Mouse (Mus musculus) midbrain, postnatal 0 days (tissue): Measurements from ENCODE around the gene Maml2. TPM values are rescaled to one million over a fixed set of nuclear protein-coding genes. Genes with fewer than 3 reads are reported as not detected.

Source experiments
- ATAC-seq: fragments of 200-750 bp; cut with Nextera tagmentation; 2 replicates; pipeline ENCODE4 v1.8.0; 2017; ENCODE audit warnings: moderate number of reproducible peaks, mild to moderate bottlenecking, moderate TSS enrichment, moderate library complexity; ENCODE audit not compliant: low FRiP score
- DNase-seq: peaks from one replicate; pipeline ENCODE4 v3.0.0-alpha.2; 2015; ENCODE audit warnings: low spot score
- H3K27ac ChIP-seq: fragments of 300-500 bp; sonication (generic); 2 replicates; pipeline ENCODE4 v1.5.1; 2014; ENCODE audit warnings: low read depth, mild to moderate bottlenecking, low read length, mixed read lengths
- H3K27me3 ChIP-seq: fragments of 300-500 bp; sonication (generic); 2 replicates; pipeline ENCODE4 v1.6.1; 2014; ENCODE audit warnings: low read length, control low read depth, mixed read lengths; ENCODE audit not compliant: insufficient read depth
- H3K36me3 ChIP-seq: fragments of 300-500 bp; sonication (generic); 2 replicates; pipeline ENCODE4 v1.6.1; 2014; ENCODE audit warnings: low read length, control low read depth, mixed read lengths; ENCODE audit not compliant: insufficient read depth
- H3K4me1 ChIP-seq: fragments of 300-500 bp; sonication (generic); 2 replicates; pipeline ENCODE4 v1.6.1; 2014; ENCODE audit warnings: mild to moderate bottlenecking, control low read depth, antibody characterized with exemption, low read length, mixed read lengths; ENCODE audit not compliant: insufficient read depth
- H3K4me2 ChIP-seq: fragments of 300-500 bp; sonication (generic); 2 replicates; pipeline ENCODE4 v1.6.1; 2014; ENCODE audit warnings: low read depth, mild to moderate bottlenecking, low read length, mixed read lengths; ENCODE audit not compliant: poor library complexity, severe bottlenecking
- H3K4me3 ChIP-seq: fragments of 300-500 bp; sonication (generic); 2 replicates; pipeline ENCODE4 v1.5.1; 2014; ENCODE audit warnings: low read depth, mild to moderate bottlenecking, low read length, moderate library complexity
- H3K9ac ChIP-seq: fragments of 300-500 bp; sonication (generic); replicated peaks from 2 replicates; pipeline ENCODE4 v1.6.1; 2014; ENCODE audit warnings: mild to moderate bottlenecking, low read length, moderate library complexity, mixed read lengths; ENCODE audit not compliant: poor library complexity, severe bottlenecking
- H3K9me3 ChIP-seq: fragments of 300-500 bp; sonication (generic); 2 replicates; pipeline ENCODE4 v1.6.1; 2016; ENCODE audit warnings: low read length, control low read depth
- CTCF ChIP-seq: IDR thresholded peaks from 2 replicates; pipeline ENCODE4 v1.5.1; 2016; ENCODE audit warnings: antibody characterized with exemption, mild to moderate bottlenecking
- WGBS: fragments of 180-500 bp; shearing (Covaris S2); extraction: QIAGEN DNeasy Blood & Tissue Kit; methylation state at CpG from one replicate; pipeline ENCODE4 v1.1.7; 2014; 5-methylcytosine and 5-hydroxymethylcytosine counted together
- polyA plus RNA-seq: library from polyadenylated mRNA; unstranded; fragments of >200 nt; fragmentation: Nextera tagmentation; extraction: Ambion mirVana; gene quantifications from 2 replicates; pipeline ENCODE4 v1.2.1, GENCODE M21; 2015
- total RNA-seq: library from RNA; depleted of rRNA; stranded (reverse); fragments of >200 nt; gene quantifications from 2 replicates; pipeline ENCODE4 v1.2.3, GENCODE M21; 2014

Gene Maml2
- total and polyA plus RNA-seq, 2 experiments from 2014 or later: 9.1 to 9.2 TPM

DNA sequence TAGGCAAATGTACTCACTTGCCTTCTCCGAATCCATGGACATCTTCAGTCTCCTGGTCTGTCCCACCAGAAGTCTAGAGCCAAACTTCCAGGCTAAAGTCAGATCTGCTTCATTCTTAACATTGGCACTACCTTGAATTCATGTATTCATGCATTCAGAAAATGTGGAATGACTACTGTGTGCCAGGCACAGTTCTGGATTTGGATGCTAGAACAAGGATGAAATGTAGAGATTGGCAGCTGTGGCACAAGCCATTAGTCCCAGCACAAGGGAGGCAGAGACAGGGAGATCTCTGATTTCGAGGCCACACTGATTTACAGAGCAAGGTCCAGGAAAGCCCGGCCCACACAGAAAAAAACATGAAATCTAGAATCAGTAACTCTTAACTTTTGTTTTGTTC is 327.5 kb downstream of the Maml2 start:
- WGBS: 95% methylated on average over 3 of the region's 3 CpGs
- Histone ChIP-seq H3K36me3 (no peaks in the 10 kb centered on the region), H3K27me3 (no peaks in the 10 kb centered on the region), H3K27ac (no peak overlapping the region), H3K9me3 (no peaks in the 10 kb centered on the region), H3K4me2 (no peak overlapping the region), H3K9ac (no peak overlapping the region), H3K4me3 (no peak overlapping the region), H3K4me1 (no peaks in the 10 kb centered on the region)
- no peak for ATAC-seq
- no peak for TF ChIP-seq CTCF
- DNase-seq: no peak

DNA sequence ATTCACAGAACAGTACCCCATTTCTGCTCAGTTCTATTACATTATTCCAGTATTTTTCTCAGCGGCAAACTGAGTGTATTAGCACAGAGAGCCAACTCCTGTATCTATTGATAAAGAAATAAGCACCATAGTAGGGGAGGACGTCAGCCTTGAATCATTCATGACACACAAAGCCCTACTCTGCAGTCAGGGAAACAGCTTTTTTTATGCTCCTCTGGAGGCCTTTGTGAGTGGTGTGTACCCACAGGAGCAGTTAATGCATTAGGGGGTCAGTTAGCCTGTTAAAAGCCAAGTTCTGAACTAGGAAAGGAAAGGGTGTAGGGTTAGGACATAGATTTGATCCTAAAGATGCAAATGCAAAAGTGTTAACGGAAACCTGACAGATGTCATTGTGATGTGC is 328.7 kb downstream of the Maml2 start:
- no peak overlapping the region for H3K9ac ChIP-seq
- H3K4me1 ChIP-seq: no peaks in the 10 kb centered on the region; the same call in 1 of the 2 replicates
- H3K4me3 ChIP-seq: no peak overlapping the region
- no peaks in the 10 kb centered on the region for H3K9me3 ChIP-seq
- no peak for TF ChIP-seq CTCF
- H3K27me3 ChIP-seq: no peaks in the 10 kb centered on the region
- DNase-seq: no peak
- no peaks in the 10 kb centered on the region for H3K36me3 ChIP-seq
- no peak for ATAC-seq
- no peak overlapping the region for H3K27ac ChIP-seq
- 26% methylated on average over 3 of the region's 3 CpGs for WGBS
- no peak overlapping the region for H3K4me2 ChIP-seq

- H3K9ac ChIP-seq: no peak overlapping the region
- no peak overlapping the region for H3K4me3 ChIP-seq
- no peak overlapping the region for H3K27ac ChIP-seq
- H3K27me3 ChIP-seq: no peaks in the 10 kb centered on the region
- no peaks in the 10 kb centered on the region for H3K9me3 ChIP-seq
- WGBS: 68% methylated on average over 1 of the region's 1 CpGs
- H3K36me3 ChIP-seq: no peaks in the 10 kb centered on the region; the same call in 1 of the 2 replicates
- H3K4me2 ChIP-seq: no peak overlapping the region
- no peak for TF ChIP-seq CTCF
- DNase-seq (no peak), ATAC-seq (no peak)
- H3K4me1 ChIP-seq: no peaks in the 10 kb centered on the region; the same call in 1 of the 2 replicates
These were observed 335.6 kb downstream of the Maml2 start for GRCm38 (mm10) chr9:13633371-13633770.

- H3K27me3 ChIP-seq: no peaks in the 10 kb centered on the region
- no peaks in the 10 kb centered on the region for H3K9me3 ChIP-seq
- no peak for TF ChIP-seq CTCF
- no peak overlapping the region for H3K9ac ChIP-seq
- H3K4me1 ChIP-seq: no peaks in the 10 kb centered on the region
- ATAC-seq (no peak), DNase-seq (no peak)
- H3K36me3 ChIP-seq: no peaks in the 10 kb centered on the region; the same call in 1 of the 2 replicates
- 70% methylated on average over 3 of the region's 3 CpGs for WGBS
- H3K4me2 ChIP-seq: no peak overlapping the region
- H3K27ac ChIP-seq: no peak overlapping the region
- H3K4me3 ChIP-seq: no peak overlapping the region
These were observed 341.9 kb downstream of the Maml2 start for GRCm38 (mm10) chr9:13639655-13640054.

DNA sequence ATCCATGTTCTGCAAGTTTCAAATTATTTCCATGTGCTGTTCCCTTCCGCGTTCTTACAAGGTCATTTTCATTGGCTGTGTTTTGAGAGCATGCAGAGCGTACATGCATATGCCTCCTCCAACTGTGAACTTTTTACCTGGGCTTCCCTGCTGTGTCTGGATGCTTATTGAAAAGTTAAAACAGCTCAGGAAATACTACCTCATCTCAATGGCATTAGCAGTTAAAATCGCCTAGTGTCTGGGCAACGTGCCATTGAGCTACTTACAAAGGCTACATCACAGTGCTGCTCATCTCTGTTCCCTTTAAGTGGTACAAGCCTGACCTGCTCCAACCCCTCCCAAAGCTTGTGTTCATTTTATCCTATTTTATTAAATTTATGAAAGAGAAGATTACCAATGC is 347.4 kb downstream of the Maml2 start:
- Histone ChIP-seq H3K9ac (no peak overlapping the region), H3K9me3 (no peaks in the 10 kb centered on the region), H3K4me2 (no peak overlapping the region), H3K27ac (no peak overlapping the region), H3K4me1 (no peaks in the 10 kb centered on the region), H3K27me3 (no peaks in the 10 kb centered on the region), H3K4me3 (no peak overlapping the region), H3K36me3 (no peaks in the 10 kb centered on the region)
- peak; percentile 67 for DNase-seq
- no peak for ATAC-seq
- no peak for TF ChIP-seq CTCF
- WGBS: 58% methylated on average over 5 of the region's 5 CpGs

DNA sequence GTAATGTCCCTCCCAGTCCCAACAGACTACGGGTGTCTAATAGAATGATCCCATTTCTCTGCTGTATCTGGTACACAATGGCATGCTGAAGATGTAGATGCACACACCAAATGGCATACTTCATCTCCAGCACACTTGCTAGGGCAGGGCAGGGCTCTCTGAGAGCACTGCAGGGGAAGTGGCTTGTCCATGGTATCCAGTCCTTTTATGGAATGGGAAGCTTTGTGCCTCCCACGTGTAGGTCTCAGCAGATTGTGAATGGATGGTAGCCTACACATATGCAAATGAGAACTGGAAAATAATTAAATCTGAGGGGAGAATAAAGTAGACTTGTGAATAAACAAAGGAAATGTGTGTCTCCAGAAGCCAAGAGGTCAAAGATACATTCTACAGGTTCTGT is 353.3 kb downstream of the Maml2 start:
- no peak for ATAC-seq
- Histone ChIP-seq H3K27me3 (no peaks in the 10 kb centered on the region), H3K27ac (no peak overlapping the region), H3K36me3 (no peaks in the 10 kb centered on the region), H3K4me3 (no peak overlapping the region), H3K4me1 (no peaks in the 10 kb centered on the region), H3K9me3 (no peaks in the 10 kb centered on the region), H3K9ac (no peak overlapping the region), H3K4me2 (no peak overlapping the region)
- DNase-seq: no peak
- 48% methylated on average over 2 of the region's 2 CpGs for WGBS
- TF ChIP-seq CTCF: no peak

DNA sequence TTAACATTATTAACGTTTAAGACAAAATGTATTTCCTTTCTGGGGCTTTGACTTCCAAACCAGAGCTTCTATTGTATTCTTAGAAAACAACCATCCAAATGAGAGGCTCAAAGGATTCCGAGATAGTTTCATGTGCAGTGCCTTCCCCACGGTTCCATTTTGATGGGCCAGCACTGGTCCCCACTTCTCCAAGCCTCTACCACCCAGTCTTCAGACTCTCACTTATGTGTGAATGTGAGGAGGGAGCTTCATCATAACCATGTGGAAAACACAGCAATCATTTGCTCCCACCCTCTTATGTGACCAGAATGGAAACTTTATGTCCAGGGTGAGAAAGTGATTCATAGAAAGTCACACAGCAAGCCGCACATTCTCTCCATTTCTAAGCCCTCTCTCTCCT is 354.1 kb downstream of the Maml2 start:
- no peaks in the 10 kb centered on the region for H3K4me1 ChIP-seq
- no peak overlapping the region for H3K4me3 ChIP-seq
- ATAC-seq (no peak), DNase-seq (no peak)
- TF ChIP-seq CTCF: no peak
- no peaks in the 10 kb centered on the region for H3K9me3 ChIP-seq
- 47% methylated on average over 4 of the region's 4 CpGs for WGBS
- H3K27me3 ChIP-seq: no peaks in the 10 kb centered on the region
- H3K4me2 ChIP-seq: no peak overlapping the region
- H3K36me3 ChIP-seq: no peaks in the 10 kb centered on the region
- H3K27ac ChIP-seq: no peak overlapping the region
- H3K9ac ChIP-seq: no peak overlapping the region
